Mouse (Mus musculus) forelimb bud, embryonic 11.5 days (tissue): ENCODE data around the gene Herc4.
"Not testable (repeated sequence)": the region's sequence is repeated elsewhere in the genome, so short reads cannot be mapped to it uniquely, and the experiment has no call there.

Source experiments
- DNase-seq: peaks from one replicate; pipeline ENCODE4 v3.0.0-alpha.2; 2012; ENCODE audit warnings: low read depth, low spot score

The Herc4 gene

GRCm38 (mm10) chr10:63350666-63351065 is 107.1 kb downstream of the Herc4 start:
- DNase-seq = no peak

GRCm38 (mm10) chr10:63351099-63351498 is 107.5 kb downstream of the Herc4 start:
- DNase-seq = not testable (repeated sequence)

GRCm38 (mm10) chr10:63352111-63352510 is 108.5 kb downstream of the Herc4 start:
- no peak for DNase-seq

GRCm38 (mm10) chr10:63360502-63360901 is 116.9 kb downstream of the Herc4 start:
- no peak for DNase-seq

GRCm38 (mm10) chr10:63365918-63366455 is 122.4 kb downstream of the Herc4 start:
- DNase-seq = no peak

GRCm38 (mm10) chr10:63367386-63367785 is 123.8 kb downstream of the Herc4 start:
- DNase-seq = no peak
